Mouse (Mus musculus): ENCODE results near the gene A230050P20Rik. TPM values are rescaled to one million over a fixed set of nuclear protein-coding genes. Genes with fewer than 3 reads are reported as not detected.
"Not testable (repeated sequence)": the region's sequence is repeated elsewhere in the genome, so short reads cannot be mapped to it uniquely, and the experiment has no call there.

Gene A230050P20Rik
- total and polyA plus RNA-seq, 3 experiments: 0.05 TPM; not detected in 1

GRCm38 (mm10) chr9:20834881-20835280 is 33.6 kb upstream of the A230050P20Rik start:
- no peak for ATAC-seq (ENCODE audit: extremely low read depth, insufficient number of reproducible peaks, low FRiP score, poor library complexity, severe bottlenecking)

GRCm38 (mm10) chr9:20835431-20835954 is 32.9 kb upstream of the A230050P20Rik start:
- ATAC-seq (ENCODE audit: extremely low read depth, insufficient number of reproducible peaks, low FRiP score, poor library complexity, severe bottlenecking); H3K36me3 ChIP-seq (replicated peaks); DNase-seq (ENCODE audit: low spot score); H3K4me3 ChIP-seq (ENCODE audit: low read depth, low read length); H3K9me3 ChIP-seq (replicated peaks); H3K27me3 ChIP-seq (ENCODE audit: insufficient read depth, low read length); H3K4me1 ChIP-seq (ENCODE audit: insufficient read depth, low read depth, low read length): not testable (repeated sequence)

More at GRCm38 (mm10) chr9:20834881-20835280, 33.6 kb upstream of the A230050P20Rik start:
- DNase-seq (ENCODE audit: low spot score): no peak
- TF ChIP-seq CTCF (IDR thresholded peaks at IDR 0.05; ENCODE audit: low read depth, low read length) (no peak), TAL1 (conservative IDR thresholded peaks at IDR 0.05; ENCODE audit: low read depth, low read length) (no peak), GATA1 (IDR thresholded peaks at IDR 0.05; ENCODE audit: borderline replicate concordance, low read length) (no peak), POLR2AphosphoS5 (IDR thresholded peaks at IDR 0.05; ENCODE audit: insufficient replicate concordance, low read depth, low read length) (no peak), GATA2 (IDR thresholded peaks at IDR 0.05; ENCODE audit: borderline replicate concordance, low read depth, low read length) (no peak)
- Histone ChIP-seq H3K9me3 (replicated peaks) (no peaks in the 10 kb centered on the region), H3K27me3 (ENCODE audit: insufficient read depth, low read length) (peaks cover 16% of the 10 kb centered on the region), H3K4me1 (ENCODE audit: insufficient read depth, low read depth, low read length) (peaks cover 3% of the 10 kb centered on the region; the same call in 1 of the 2 replicates), H3K36me3 (replicated peaks) (no peaks in the 10 kb centered on the region), H3K4me3 (ENCODE audit: low read depth, low read length) (no peak overlapping the region)

DNA sequence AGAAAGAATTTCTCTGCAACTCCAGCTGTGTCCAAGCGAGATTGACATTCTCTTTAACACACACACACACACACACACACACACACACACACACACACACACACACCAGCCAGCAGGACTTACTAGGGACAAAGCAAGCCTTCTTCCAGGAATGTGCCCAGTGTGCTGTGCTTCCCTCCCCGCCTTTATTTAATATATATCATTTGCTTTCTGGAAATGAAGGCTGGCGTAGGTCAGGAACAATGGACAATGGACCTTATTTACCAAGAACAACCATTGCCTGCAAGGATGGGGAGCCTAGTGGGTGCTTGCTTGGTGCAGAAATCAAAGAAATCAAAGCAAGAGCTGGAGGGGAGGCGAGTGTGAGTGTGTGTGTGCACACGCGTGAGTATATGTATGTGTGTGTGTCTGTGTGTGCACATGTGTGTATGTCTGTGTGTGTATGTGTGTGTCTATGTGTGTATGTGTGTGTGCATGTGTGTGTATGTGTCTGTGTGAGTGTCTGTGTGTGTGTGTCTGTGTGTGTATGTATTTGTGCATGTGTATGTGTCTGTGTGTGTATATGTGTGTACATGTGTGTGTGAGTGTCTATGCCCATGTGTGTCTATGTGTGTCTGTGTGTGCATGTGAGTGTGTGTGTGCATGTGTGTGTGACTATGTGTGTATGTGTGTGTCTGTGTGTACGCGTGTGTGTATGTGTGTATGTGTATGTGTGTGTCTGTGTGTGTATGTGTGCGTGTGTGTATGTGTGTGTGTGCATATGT is 31.1 kb upstream of the A230050P20Rik start:
- Histone ChIP-seq H3K4me1 (ENCODE audit: insufficient read depth, low read depth, low read length) (no peaks in the 10 kb centered on the region), H3K36me3 (replicated peaks) (no peaks in the 10 kb centered on the region), H3K9me3 (replicated peaks) (no peaks in the 10 kb centered on the region), H3K27me3 (ENCODE audit: insufficient read depth, low read length) (peaks cover 4% of the 10 kb centered on the region), H3K4me3 (ENCODE audit: low read depth, low read length) (no peak overlapping the region; the same call in 1 of the 2 replicates)
- no peak for ATAC-seq (ENCODE audit: extremely low read depth, insufficient number of reproducible peaks, low FRiP score, poor library complexity, severe bottlenecking)
- TF ChIP-seq POLR2AphosphoS5 (IDR thresholded peaks at IDR 0.05; ENCODE audit: insufficient replicate concordance, low read depth, low read length): no peak
- no peak for TF ChIP-seq GATA2 (IDR thresholded peaks at IDR 0.05; ENCODE audit: borderline replicate concordance, low read depth, low read length)
- TF ChIP-seq GATA1 (IDR thresholded peaks at IDR 0.05; ENCODE audit: borderline replicate concordance, low read length): no peak
- TF ChIP-seq TAL1 (conservative IDR thresholded peaks at IDR 0.05; ENCODE audit: low read depth, low read length): no peak
- no peak for TF ChIP-seq CTCF (IDR thresholded peaks at IDR 0.05; ENCODE audit: low read depth, low read length)
- DNase-seq (ENCODE audit: low spot score): no peak

GRCm38 (mm10) chr9:20838931-20839330 is 29.5 kb upstream of the A230050P20Rik start:
- no peak overlapping the region for H3K4me3 ChIP-seq (ENCODE audit: low read depth, low read length)
- TF ChIP-seq POLR2AphosphoS5 (IDR thresholded peaks at IDR 0.05; ENCODE audit: insufficient replicate concordance, low read depth, low read length) (no peak), TAL1 (conservative IDR thresholded peaks at IDR 0.05; ENCODE audit: low read depth, low read length) (no peak), GATA2 (IDR thresholded peaks at IDR 0.05; ENCODE audit: borderline replicate concordance, low read depth, low read length) (no peak), CTCF (IDR thresholded peaks at IDR 0.05; ENCODE audit: low read depth, low read length) (no peak), GATA1 (IDR thresholded peaks at IDR 0.05; ENCODE audit: borderline replicate concordance, low read length) (no peak)
- H3K27me3 ChIP-seq (ENCODE audit: insufficient read depth, low read length): peaks cover 4% of the 10 kb centered on the region
- no peaks in the 10 kb centered on the region for H3K9me3 ChIP-seq (replicated peaks)
- ATAC-seq (ENCODE audit: extremely low read depth, insufficient number of reproducible peaks, low FRiP score, poor library complexity, severe bottlenecking) (no peak), DNase-seq (ENCODE audit: low spot score) (no peak)
- no peaks in the 10 kb centered on the region for H3K36me3 ChIP-seq (replicated peaks)
- H3K4me1 ChIP-seq (ENCODE audit: insufficient read depth, low read depth, low read length): no peaks in the 10 kb centered on the region

- DNase-seq (ENCODE audit: low spot score) (no peak), ATAC-seq (ENCODE audit: extremely low read depth, insufficient number of reproducible peaks, low FRiP score, poor library complexity, severe bottlenecking) (no peak)
- Histone ChIP-seq H3K27me3 (ENCODE audit: insufficient read depth, low read length) (peaks cover 16% of the 10 kb centered on the region), H3K36me3 (replicated peaks) (no peaks in the 10 kb centered on the region), H3K4me3 (ENCODE audit: low read depth, low read length) (no peak overlapping the region), H3K9me3 (replicated peaks) (no peaks in the 10 kb centered on the region), H3K4me1 (ENCODE audit: insufficient read depth, low read depth, low read length) (no peaks in the 10 kb centered on the region)
- TF ChIP-seq POLR2AphosphoS5 (IDR thresholded peaks at IDR 0.05; ENCODE audit: insufficient replicate concordance, low read depth, low read length): no peak
- no peak for TF ChIP-seq GATA2 (IDR thresholded peaks at IDR 0.05; ENCODE audit: borderline replicate concordance, low read depth, low read length)
- no peak for TF ChIP-seq CTCF (IDR thresholded peaks at IDR 0.05; ENCODE audit: low read depth, low read length)
- TF ChIP-seq GATA1 (IDR thresholded peaks at IDR 0.05; ENCODE audit: borderline replicate concordance, low read length): no peak
- no peak for TF ChIP-seq TAL1 (conservative IDR thresholded peaks at IDR 0.05; ENCODE audit: low read depth, low read length)
Measured at GRCm38 (mm10) chr9:20842211-20842610, 26.2 kb upstream of the A230050P20Rik start.

GRCm38 (mm10) chr9:20842670-20843069 is 25.8 kb upstream of the A230050P20Rik start:
- TF ChIP-seq TAL1 (conservative IDR thresholded peaks at IDR 0.05; ENCODE audit: low read depth, low read length) (no peak), CTCF (IDR thresholded peaks at IDR 0.05; ENCODE audit: low read depth, low read length) (no peak)
- Histone ChIP-seq H3K4me1 (ENCODE audit: insufficient read depth, low read depth, low read length) (no peaks in the 10 kb centered on the region), H3K9me3 (replicated peaks) (no peaks in the 10 kb centered on the region), H3K4me3 (ENCODE audit: low read depth, low read length) (no peak overlapping the region), H3K27me3 (ENCODE audit: insufficient read depth, low read length) (peaks cover 16% of the 10 kb centered on the region), H3K36me3 (replicated peaks) (no peaks in the 10 kb centered on the region)
- no peak for DNase-seq (ENCODE audit: low spot score)
- no peak for ATAC-seq (ENCODE audit: extremely low read depth, insufficient number of reproducible peaks, low FRiP score, poor library complexity, severe bottlenecking)
